Mouse (Mus musculus) bone marrow, adult 2 months (tissue): Measurements from ENCODE around the gene Slc25a47. TPM values are rescaled to one million over a fixed set of nuclear protein-coding genes. Genes with fewer than 3 reads are reported as not detected.
"Not testable (repeated sequence)": the region's sequence is repeated elsewhere in the genome, so short reads cannot be mapped to it uniquely, and the experiment has no call there.

Source experiments
- H3K27ac ChIP-seq: fragments of 200-500 bp; 2 replicates; pipeline ENCODE4 v1.5.1; 2012; ENCODE audit warnings: low read depth, mild to moderate bottlenecking, control low read depth, inconsistent platforms, low read length; ENCODE audit not compliant: control insufficient read depth, poor library complexity, insufficient read depth
- H3K4me1 ChIP-seq: fragments of 200-500 bp; 2 replicates; pipeline ENCODE4 v1.6.1; 2011; ENCODE audit warnings: low read length; ENCODE audit not compliant: control insufficient read depth, insufficient read depth
- H3K4me3 ChIP-seq: fragments of 200-500 bp; replicated peaks from 2 replicates; pipeline ENCODE3; 2011; ENCODE audit warnings: mild to moderate bottlenecking, low read depth, low read length, control low read depth; ENCODE audit not compliant: control insufficient read depth
- CTCF ChIP-seq: fragments of 200-500 bp; IDR thresholded peaks from 2 replicates; pipeline ENCODE4 v1.5.1; 2011; ENCODE audit warnings: low read length, control low read depth; ENCODE audit not compliant: control insufficient read depth, insufficient read depth
- POLR2A ChIP-seq: fragments of 200-500 bp; IDR thresholded peaks from 2 replicates; pipeline ENCODE4 v1.6.1; 2011; ENCODE audit warnings: low read depth, mild to moderate bottlenecking, control low read depth, low read length, borderline replicate concordance; ENCODE audit not compliant: control insufficient read depth
- WGBS: fragments of 180-500 bp; shearing (Covaris S2); methylation state at CpG from one replicate; pipeline ENCODE4 v1.1.7; 2018; 5-methylcytosine and 5-hydroxymethylcytosine counted together
- polyA plus RNA-seq: library from polyadenylated mRNA; stranded (reverse); fragments of >200 nt; gene quantifications from 2 replicates; pipeline ENCODE4 v1.2.4, GENCODE M21; 2011; ENCODE audit warnings: low replicate concordance; ENCODE audit not compliant: missing spikeins, insufficient read depth, insufficient read length

The Slc25a47 gene
- polyA plus RNA-seq, 1 experiment = 7.1 TPM

GRCm38 (mm10) chr12:108842663-108843062 lies 6.8 kb downstream of the Slc25a47 start:
- Histone ChIP-seq H3K27ac (no peak overlapping the region), H3K4me3 (no peak overlapping the region), H3K4me1 (peaks cover 6% of the 10 kb centered on the region)
- TF ChIP-seq POLR2A = no peak
- no peak for TF ChIP-seq CTCF
- 58% methylated on average over 7 of the region's 7 CpGs for WGBS

GRCm38 (mm10) chr12:108848033-108848432 lies 12.2 kb downstream of the Slc25a47 start:
- not testable (repeated sequence) for H3K4me3 ChIP-seq, H3K27ac ChIP-seq
- 86% methylated on average over 3 of the region's 3 CpGs for WGBS

GRCm38 (mm10) chr12:108849488-108850022 lies 13.7 kb downstream of the Slc25a47 start:
- no peak overlapping the region for H3K4me3 ChIP-seq
- peaks cover 2% of the 10 kb centered on the region for H3K4me1 ChIP-seq
- WGBS = 86% methylated on average over 4 of the region's 4 CpGs
- TF ChIP-seq CTCF (no peak), POLR2A (no peak)
- H3K27ac ChIP-seq = no peak overlapping the region

More at GRCm38 (mm10) chr12:108848033-108848432, 12.2 kb downstream of the Slc25a47 start:
- not testable (repeated sequence) for H3K4me1 ChIP-seq

- 74% methylated on average over 8 of the region's 8 CpGs for WGBS
- no peak overlapping the region for H3K27ac ChIP-seq
Measured at GRCm38 (mm10) chr12:108850129-108850528, 14.3 kb downstream of the Slc25a47 start.

GRCm38 (mm10) chr12:108850886-108851285 lies 15.0 kb downstream of the Slc25a47 start:
- H3K4me3 ChIP-seq = no peak overlapping the region
- TF ChIP-seq CTCF (no peak), POLR2A (no peak)
- H3K4me1 ChIP-seq = no peaks in the 10 kb centered on the region; the same call in 1 of the 2 replicates
- no peak overlapping the region for H3K27ac ChIP-seq
- WGBS = 81% methylated on average over 8 of the region's 8 CpGs

More at GRCm38 (mm10) chr12:108850129-108850528, 14.3 kb downstream of the Slc25a47 start:
- H3K4me1 ChIP-seq = no peaks in the 10 kb centered on the region; the same call in 1 of the 2 replicates
- no peak overlapping the region for H3K4me3 ChIP-seq
- TF ChIP-seq POLR2A (no peak), CTCF (no peak)

GRCm38 (mm10) chr12:108852822-108853221 lies 17.0 kb downstream of the Slc25a47 start:
- no peak overlapping the region for H3K4me3 ChIP-seq
- WGBS = 84% methylated on average over 8 of the region's 8 CpGs
- H3K27ac ChIP-seq = no peak overlapping the region
- no peaks in the 10 kb centered on the region; the same call in 1 of the 2 replicates for H3K4me1 ChIP-seq
- TF ChIP-seq CTCF = no peak
- no peak for TF ChIP-seq POLR2A

GRCm38 (mm10) chr12:108855081-108855480 lies 19.2 kb downstream of the Slc25a47 start:
- H3K27ac ChIP-seq = no peak overlapping the region
- TF ChIP-seq POLR2A (no peak), CTCF (no peak)
- no peaks in the 10 kb centered on the region; the same call in 1 of the 2 replicates for H3K4me1 ChIP-seq
- 82% methylated on average over 10 of the region's 10 CpGs for WGBS
- no peak overlapping the region for H3K4me3 ChIP-seq

- H3K4me1 ChIP-seq = no peaks in the 10 kb centered on the region; the same call in 1 of the 2 replicates
- no peak overlapping the region for H3K27ac ChIP-seq
- H3K4me3 ChIP-seq = no peak overlapping the region
- 83% methylated on average over 8 of the region's 8 CpGs for WGBS
- TF ChIP-seq CTCF (no peak), POLR2A (no peak)
Measured at GRCm38 (mm10) chr12:108856186-108856585, 20.3 kb downstream of the Slc25a47 start.

GRCm38 (mm10) chr12:108857109-108857508 lies 21.3 kb downstream of the Slc25a47 start:
- Histone ChIP-seq H3K27ac (no peak overlapping the region), H3K4me3 (no peak overlapping the region), H3K4me1 (no peaks in the 10 kb centered on the region)
- TF ChIP-seq POLR2A = no peak
- TF ChIP-seq CTCF = no peak
- 80% methylated on average over 7 of the region's 7 CpGs for WGBS
